Mouse (Mus musculus) liver, embryonic 18 days (tissue): Measurements from ENCODE around the gene Atp8b4. TPM values are rescaled to one million over a fixed set of nuclear protein-coding genes. Genes with fewer than 3 reads are reported as not detected.

ENCODE experiments used
- polyA plus RNA-seq: library from polyadenylated mRNA; depleted of rRNA; stranded (reverse); fragments of >200 nt; gene quantifications from 2 replicates; pipeline ENCODE4 v1.2.3, GENCODE M21; 2012; rRNA removed

Gene Atp8b4
- 4.1 and 5.4 TPM in 2 replicates for polyA plus RNA-seq

DNA sequence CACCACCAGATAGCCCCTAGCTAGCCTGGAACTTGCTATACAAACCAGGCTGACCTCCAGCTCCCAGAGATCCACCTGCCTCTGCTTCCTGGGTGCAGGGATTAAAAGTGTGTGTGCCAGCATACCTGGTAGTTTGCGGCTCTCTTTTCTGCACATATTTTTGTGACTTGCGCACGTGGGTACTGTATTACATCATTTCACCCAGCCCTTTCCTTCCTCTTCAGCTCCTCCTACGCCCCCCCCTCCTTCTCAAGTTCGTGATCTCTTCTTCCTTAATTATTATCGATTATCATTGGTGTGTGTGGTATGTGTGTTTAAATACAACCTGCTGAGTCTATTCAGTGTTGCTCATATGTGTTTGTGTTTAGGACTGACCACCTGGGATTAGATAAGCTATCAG, at the start of gene Atp8b4:
TSS of gene Atp8b4 (minus strand) at position 154 of the 400 bp plus-strand sequence.

Other genes with a start within 250 kb of the Atp8b4 start
- gene Slc27a2, start 51.7 kb upstream of the Atp8b4 start, polyA plus RNA-seq: 244 and 298 TPM in 2 replicates
- gene Hdc, start 118.6 kb upstream of the Atp8b4 start, polyA plus RNA-seq: 5.8 and 7.5 TPM in 2 replicates
- gene Gabpb1, start 175.7 kb upstream of the Atp8b4 start, polyA plus RNA-seq: 9.0 and 9.2 TPM in 2 replicates
- gene Usp8, start 206.7 kb upstream of the Atp8b4 start, polyA plus RNA-seq: 13.1 and 14.2 TPM in 2 replicates